Mouse (Mus musculus) CH12.LX (cell line): ENCODE data around the gene Pa2g4. TPM values are rescaled to one million over a fixed set of nuclear protein-coding genes. Genes with fewer than 3 reads are reported as not detected.

Experiments
- DNase-seq: peaks from one replicate; pipeline ENCODE4 v3.0.0-alpha.2; 2013; ENCODE audit errors: extremely low read depth
- H3K27ac ChIP-seq: 2 replicates; pipeline ENCODE4 v1.5.1; 2012; ENCODE audit warnings: low read depth, mild to moderate bottlenecking, control low read depth, moderate library complexity; ENCODE audit not compliant: insufficient read depth
- H3K27me3 ChIP-seq: replicated peaks from 2 replicates; pipeline ENCODE3; 2012; ENCODE audit warnings: inconsistent platforms
- H3K36me3 ChIP-seq, 2 experiments: replicated peaks in 1 of 2; 2 replicates each; pipeline versions ENCODE3 to v1.6.1; 2012; ENCODE audit warnings: inconsistent platforms in 1 of 2, low read length in 1 of 2, mild to moderate bottlenecking in 1 of 2, mixed read lengths in 1 of 2, moderate library complexity in 1 of 2; ENCODE audit not compliant: control insufficient read depth in 1 of 2, insufficient read depth in 1 of 2
- H3K4me1 ChIP-seq, 2 experiments: 2 replicates each; pipeline ENCODE4 v1.6.1; 2012; ENCODE audit warnings: inconsistent platforms in 1 of 2, moderate library complexity in 1 of 2; ENCODE audit not compliant: insufficient read depth in 2 of 2, control insufficient read depth in 1 of 2
- H3K4me2 ChIP-seq: 2 replicates; pipeline ENCODE4 v1.6.1; 2012; ENCODE audit warnings: low read depth, mild to moderate bottlenecking, control low read depth; ENCODE audit not compliant: poor library complexity, insufficient read depth, severe bottlenecking
- H3K4me3 ChIP-seq, 3 experiments: fragments of 150-350 bp in 1 of 3; sonication (generic) in 1 of 3; replicated peaks in 1 of 3; 2 replicates each; pipeline versions ENCODE3 to v1.5.1; 2011 to 2012; ENCODE audit warnings: low read depth in 2 of 3, low read length in 2 of 3, mild to moderate bottlenecking in 2 of 3, moderate library complexity in 2 of 3, control low read depth in 1 of 3, improper control_type of control experiment in 1 of 3, inconsistent platforms in 1 of 3, mixed read lengths in 1 of 3; ENCODE audit not compliant: poor library complexity in 1 of 3
- H3K79me2 ChIP-seq: replicated peaks from 2 replicates; pipeline ENCODE4 v1.6.1; 2012; ENCODE audit warnings: mild to moderate bottlenecking, moderate library complexity; ENCODE audit not compliant: control insufficient read depth, poor library complexity, insufficient read depth, severe bottlenecking; ENCODE audit errors: extremely low read depth
- H3K9ac ChIP-seq: 2 replicates; pipeline ENCODE4 v1.6.1; 2012; ENCODE audit warnings: low read depth, mild to moderate bottlenecking, control low read depth, moderate library complexity; ENCODE audit not compliant: insufficient read depth
- H3K9me3 ChIP-seq: replicated peaks from 2 replicates; pipeline ENCODE3; 2012; ENCODE audit warnings: low read length, inconsistent platforms, mixed read lengths
- BHLHE40 ChIP-seq: IDR thresholded peaks from 2 replicates; pipeline ENCODE4 v1.6.1; 2011; ENCODE audit warnings: mild to moderate bottlenecking, low read depth, low read length, improper control_type of control experiment
- CHD1 ChIP-seq: IDR thresholded peaks from 2 replicates; pipeline ENCODE4 v1.6.1; 2012; ENCODE audit warnings: low read depth, low read length, improper control_type of control experiment, inconsistent platforms
- CHD2 ChIP-seq: IDR thresholded peaks from 2 replicates; pipeline ENCODE4 v1.6.1; 2011; ENCODE audit warnings: low read length, improper control_type of control experiment
- CTCF ChIP-seq, 2 experiments: IDR thresholded peaks in 1 of 2; conservative IDR thresholded peaks in 1 of 2; 2 replicates each; pipeline ENCODE4 v1.5.1; 2011 to 2012; ENCODE audit warnings: low read depth in 2 of 2, low read length in 2 of 2, improper control_type of control experiment in 1 of 2, inconsistent platforms in 1 of 2, mild to moderate bottlenecking in 1 of 2, moderate library complexity in 1 of 2
- E2F4 ChIP-seq: IDR thresholded peaks from 2 replicates; pipeline ENCODE4 v1.6.1; 2011; ENCODE audit warnings: low read depth, low read length, improper control_type of control experiment; ENCODE audit not compliant: insufficient replicate concordance
- ELF1 ChIP-seq: IDR thresholded peaks from 2 replicates; pipeline ENCODE4 v1.6.1; 2014; ENCODE audit warnings: low read depth, mild to moderate bottlenecking, inconsistent platforms, low read length, improper control_type of control experiment
- EP300 ChIP-seq: IDR thresholded peaks from 2 replicates; pipeline ENCODE4 v1.6.1; 2011; ENCODE audit warnings: low read length, improper control_type of control experiment
- ETS1 ChIP-seq: conservative IDR thresholded peaks from 2 replicates; pipeline ENCODE4 v1.6.1; 2012; ENCODE audit warnings: low read depth, mild to moderate bottlenecking, inconsistent platforms, low read length, improper control_type of control experiment, moderate library complexity
- GABPA ChIP-seq: IDR thresholded peaks from 2 replicates; pipeline ENCODE4 v1.6.1; 2012; ENCODE audit warnings: low read depth, low read length, improper control_type of control experiment, inconsistent platforms; ENCODE audit not compliant: insufficient replicate concordance
- HCFC1 ChIP-seq: IDR thresholded peaks from 2 replicates; pipeline ENCODE4 v1.6.1; 2012; ENCODE audit warnings: low read depth, mild to moderate bottlenecking, inconsistent platforms, low read length, improper control_type of control experiment
- IRF4 ChIP-seq: IDR thresholded peaks from 2 replicates; pipeline ENCODE4 v1.6.1; 2014; ENCODE audit warnings: low read depth, mild to moderate bottlenecking, inconsistent platforms, low read length, improper control_type of control experiment
- JUN ChIP-seq: IDR thresholded peaks from 2 replicates; pipeline ENCODE4 v1.6.1; 2011; ENCODE audit warnings: low read depth, mild to moderate bottlenecking, low read length, improper control_type of control experiment, moderate library complexity; ENCODE audit not compliant: insufficient read depth
- JUND ChIP-seq: conservative IDR thresholded peaks from 2 replicates; pipeline ENCODE4 v1.6.1; 2011; ENCODE audit warnings: low read depth, low read length, improper control_type of control experiment
- KAT2A ChIP-seq: IDR thresholded peaks from 2 replicates; pipeline ENCODE4 v1.6.1; 2012; ENCODE audit warnings: low read length, improper control_type of control experiment, inconsistent platforms; ENCODE audit not compliant: insufficient replicate concordance
- MAFK ChIP-seq: IDR thresholded peaks from 2 replicates; pipeline ENCODE4 v1.6.1; 2011; ENCODE audit warnings: low read length, improper control_type of control experiment; ENCODE audit not compliant: insufficient replicate concordance
- MAX ChIP-seq: IDR thresholded peaks from 2 replicates; pipeline ENCODE4 v1.6.1; 2011; ENCODE audit warnings: low read length, improper control_type of control experiment
- MAZ ChIP-seq: IDR thresholded peaks from 2 replicates; pipeline ENCODE4 v1.6.1; 2012; ENCODE audit warnings: low read depth, mild to moderate bottlenecking, inconsistent platforms, low read length, improper control_type of control experiment, moderate library complexity
- MEF2A ChIP-seq: IDR thresholded peaks from 2 replicates; pipeline ENCODE4 v1.6.1; 2014; ENCODE audit warnings: low read depth, mild to moderate bottlenecking, inconsistent platforms, low read length, improper control_type of control experiment, borderline replicate concordance
- MXI1 ChIP-seq: IDR thresholded peaks from 2 replicates; pipeline ENCODE4 v1.6.1; 2011; ENCODE audit warnings: mild to moderate bottlenecking, low read depth, low read length, improper control_type of control experiment
- MYC ChIP-seq: IDR thresholded peaks from 2 replicates; pipeline ENCODE4 v1.6.1; 2011; ENCODE audit warnings: low read depth, mild to moderate bottlenecking, improper control_type of control experiment, low read length
- NELFE ChIP-seq: IDR thresholded peaks from 2 replicates; pipeline ENCODE4 v1.6.1; 2011; ENCODE audit warnings: low read depth, low read length, improper control_type of control experiment
- NRF1 ChIP-seq: IDR thresholded peaks from 2 replicates; pipeline ENCODE4 v1.6.1; 2014; ENCODE audit warnings: low read depth, mild to moderate bottlenecking, inconsistent platforms, low read length, improper control_type of control experiment, moderate library complexity
- PAX5 ChIP-seq: IDR thresholded peaks from 2 replicates; pipeline ENCODE4 v1.6.1; 2012; ENCODE audit warnings: low read length, inconsistent platforms, mixed read lengths
- POLR2A ChIP-seq: IDR thresholded peaks from 2 replicates; pipeline ENCODE4 v1.6.1; 2011; ENCODE audit warnings: low read depth, mild to moderate bottlenecking, improper control_type of control experiment, low read length
- POLR2AphosphoS2 ChIP-seq: IDR thresholded peaks from 2 replicates; pipeline ENCODE4 v1.6.1; 2011; ENCODE audit warnings: low read depth, low read length, improper control_type of control experiment
- RAD21 ChIP-seq: IDR thresholded peaks from 2 replicates; pipeline ENCODE4 v1.6.1; 2011; ENCODE audit warnings: low read depth, mild to moderate bottlenecking, low read length, improper control_type of control experiment, moderate library complexity
- RCOR1 ChIP-seq: conservative IDR thresholded peaks from 2 replicates; pipeline ENCODE4 v1.6.1; 2012; ENCODE audit warnings: low read depth, mild to moderate bottlenecking, inconsistent platforms, low read length, improper control_type of control experiment
- SIN3A ChIP-seq: IDR thresholded peaks from 2 replicates; pipeline ENCODE4 v1.6.1; 2012; ENCODE audit warnings: low read length, improper control_type of control experiment, inconsistent platforms
- SMC3 ChIP-seq: IDR thresholded peaks from 2 replicates; pipeline ENCODE4 v1.6.1; 2011; ENCODE audit warnings: low read depth, low read length, improper control_type of control experiment
- TBP ChIP-seq: conservative IDR thresholded peaks from 2 replicates; pipeline ENCODE4 v1.6.1; 2011; ENCODE audit warnings: low read depth, low read length, improper control_type of control experiment
- TCF12 ChIP-seq: IDR thresholded peaks from 2 replicates; pipeline ENCODE4 v1.6.1; 2014; ENCODE audit warnings: low read depth, mild to moderate bottlenecking, inconsistent platforms, low read length, improper control_type of control experiment
- UBTF ChIP-seq: IDR thresholded peaks from 2 replicates; pipeline ENCODE4 v1.6.1; 2012; ENCODE audit warnings: low read depth, mild to moderate bottlenecking, inconsistent platforms, low read length, improper control_type of control experiment, moderate library complexity
- USF1 ChIP-seq: IDR thresholded peaks from 2 replicates; pipeline ENCODE4 v1.6.1; 2014; ENCODE audit warnings: low read depth, mild to moderate bottlenecking, inconsistent platforms, low read length, improper control_type of control experiment
- USF2 ChIP-seq: conservative IDR thresholded peaks from 2 replicates; pipeline ENCODE4 v1.6.1; 2011; ENCODE audit warnings: low read depth, low read length, improper control_type of control experiment
- ZC3H11A ChIP-seq: IDR thresholded peaks from 2 replicates; pipeline ENCODE4 v1.6.1; 2012; ENCODE audit warnings: low read depth, mild to moderate bottlenecking, inconsistent platforms, low read length, improper control_type of control experiment
- ZKSCAN1 ChIP-seq: IDR thresholded peaks from 2 replicates; pipeline ENCODE4 v1.6.1; 2012; ENCODE audit warnings: low read depth, inconsistent platforms, low read length, improper control_type of control experiment, borderline replicate concordance
- ZMIZ1 ChIP-seq: IDR thresholded peaks from 2 replicates; pipeline ENCODE4 v1.6.1; 2012; ENCODE audit warnings: low read depth, mild to moderate bottlenecking, inconsistent platforms, low read length, improper control_type of control experiment
- ZNF384 ChIP-seq: IDR thresholded peaks from 2 replicates; pipeline ENCODE4 v1.6.1; 2012; ENCODE audit warnings: low read depth, low read length, improper control_type of control experiment, inconsistent platforms
- dilution Hi-C: fragments of 300-500 bp; cut with MboI; formaldehyde crosslinking; loops from 2 replicates; pipeline ENCODE4 v1.14.3; 2020; ENCODE audit warnings: low sequenced_read_pairs; ENCODE audit not compliant: extremely low pct_unique_long_range_greater_than_20kb, extremely low pct_ligation_motif_present
- in situ Hi-C: fragments of 300-500 bp; cut with MboI; formaldehyde crosslinking; loops from 3 replicates; pipeline ENCODE4 v1.14.3; 2019; ENCODE audit warnings: low sequenced_read_pairs, low pct_ligation_motif_present, low pct_unique_long_range_greater_than_20kb, mixed read lengths
- polyA plus RNA-seq: library from polyadenylated mRNA; unstranded; fragments of >175 nt; gene quantifications from 2 replicates; pipeline ENCODE4 v1.2.1, GENCODE M21; 2012; ENCODE audit warnings: low read depth; ENCODE audit not compliant: insufficient read length
- total RNA-seq, 2 experiments: library from RNA; depleted of rRNA; stranded (reverse); fragments of 300-350 nt in 1 of 2; fragments of >200 nt in 1 of 2; gene quantifications; 2 replicates each; pipeline ENCODE4 v1.2.3; 2012 to 2014

The Pa2g4 gene
- total and polyA plus RNA-seq, 3 experiments: 129 to 550 (median 133) TPM

GRCm38 (mm10) chr10:128526366-128527356 is 39.1 kb downstream of the Pa2g4 start:
- no peak for TF ChIP-seq ELF1
- TF ChIP-seq RCOR1: no peak
- no peak for TF ChIP-seq BHLHE40
- TF ChIP-seq KAT2A: no peak
- no peak for TF ChIP-seq USF1
- no peak for TF ChIP-seq MYC
- no peak for TF ChIP-seq SMC3
- TF ChIP-seq POLR2A: no peak
- TF ChIP-seq USF2: no peak
- TF ChIP-seq MAZ: no peak
- no peak; the same call in 1 of the 2 replicates for TF ChIP-seq MXI1
- TF ChIP-seq E2F4: no peak
- no peak for TF ChIP-seq NRF1
- 0 out of 2 replicates have a peak, but pooled peaks have one; percentile 1 for TF ChIP-seq ETS1
- peak; percentile 46 for TF ChIP-seq EP300
- TF ChIP-seq JUND: no peak
- TF ChIP-seq CHD1: 0 out of 2 replicates have a peak, but pooled peaks have one; percentile 39
- TF ChIP-seq JUN: no peak
- TF ChIP-seq PAX5: no peak
- no peak for TF ChIP-seq ZC3H11A
- peak; percentile 72 for TF ChIP-seq IRF4
- no peak for TF ChIP-seq RAD21
- TF ChIP-seq UBTF: no peak
- TF ChIP-seq TCF12: no peak
- TF ChIP-seq CTCF (conservative IDR thresholded peaks at IDR 0.05 in 1 of 2, IDR thresholded peaks at IDR 0.05 in 1 of 2; ENCODE audit: low read depth in 2 of 2, low read length in 2 of 2): no peak
- TF ChIP-seq MAX: no peak
- TF ChIP-seq ZNF384: no peak
- TF ChIP-seq ZKSCAN1: no peak
- no peak for TF ChIP-seq SIN3A
- TF ChIP-seq NELFE: no peak
- 0 out of 2 replicates have a peak, but pooled peaks have one; percentile 1 for TF ChIP-seq TBP
- no peak for TF ChIP-seq POLR2AphosphoS2
- no peak for TF ChIP-seq ZMIZ1
- no peak for TF ChIP-seq MEF2A
- no peak for TF ChIP-seq HCFC1
- no peak for TF ChIP-seq CHD2
- TF ChIP-seq MAFK: no peak
- no peak for TF ChIP-seq GABPA
- Histone ChIP-seq H3K27ac (peak overlapping the region; percentile 50), H3K4me1 (peaks cover 0 to 21% of the 10 kb centered on the region in 2 experiments; a peak in 2 of 4 replicates), H3K9ac (peak overlapping the region; percentile 70), H3K79me2 (no peaks in the 10 kb centered on the region), H3K27me3 (no peaks in the 10 kb centered on the region), H3K9me3 (no peaks in the 10 kb centered on the region), H3K36me3 (peaks cover 10 to 13% of the 10 kb centered on the region in 2 experiments), H3K4me2 (peak overlapping the region; percentile 81), H3K4me3 (peak overlapping the region; percentile 54 to 92 (median 86))
- dilution Hi-C loops (no loop called here), in situ Hi-C loops (no loop called here)
- DNase-seq: peak; percentile 33
